Mouse (Mus musculus) thymus, adult 2 months (tissue): ENCODE results near the gene Pacs2.

Source experiments
- CTCF ChIP-seq: fragments of 200-500 bp; IDR thresholded peaks from 2 replicates; pipeline ENCODE4 v1.5.1; 2012; ENCODE audit warnings: mild to moderate bottlenecking, control low read depth, low read length, moderate library complexity, borderline replicate concordance; ENCODE audit not compliant: control insufficient read depth, poor library complexity, insufficient read depth; ENCODE audit errors: extremely low read depth
- POLR2A ChIP-seq: fragments of 200-500 bp; IDR thresholded peaks from 2 replicates; pipeline ENCODE4 v1.6.1; 2012; ENCODE audit warnings: mild to moderate bottlenecking, low read length, control low read depth, moderate library complexity; ENCODE audit not compliant: control insufficient read depth, poor library complexity, insufficient read depth; ENCODE audit errors: extremely low read depth

DNA sequence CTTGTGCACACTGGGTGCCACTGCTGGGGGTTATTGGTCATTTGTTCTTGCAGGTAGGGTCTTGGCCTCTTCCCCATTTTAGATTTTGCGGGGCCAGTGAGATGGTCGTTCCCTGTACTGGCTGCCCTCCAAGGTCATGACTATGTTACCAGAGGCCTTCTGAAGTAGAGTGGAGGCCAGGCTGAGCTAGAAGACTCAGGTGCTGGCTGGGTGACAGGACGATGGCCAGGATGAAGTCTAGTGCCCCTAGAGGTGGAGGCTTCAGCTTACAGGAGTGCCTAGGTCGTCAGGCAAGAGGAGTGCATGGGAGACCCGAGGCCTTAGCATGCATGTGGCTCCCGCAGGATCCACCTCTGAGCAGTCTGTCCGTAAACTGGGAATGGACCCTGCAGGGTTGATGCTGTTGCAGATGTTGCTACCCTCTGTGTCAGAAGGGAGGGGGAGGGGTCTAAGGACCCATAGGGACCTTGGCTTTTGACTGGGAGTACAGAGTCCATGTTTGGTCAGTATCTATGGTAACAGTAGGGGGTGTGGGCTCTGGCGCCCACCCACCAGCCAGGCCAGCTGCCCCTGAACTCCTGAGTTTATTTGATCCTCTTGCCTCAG is 89.6 kb downstream of the Pacs2 start:
- TF ChIP-seq CTCF (peak; percentile 50; the same call in 1 of the 2 replicates), POLR2A (no peak)
